Mouse (Mus musculus) midbrain, embryonic 10.5 days (tissue): ENCODE measurements around the gene Trim44. TPM values are rescaled to one million over a fixed set of nuclear protein-coding genes. Genes with fewer than 3 reads are reported as not detected.

Experiments used
- DNase-seq: peaks from one replicate; pipeline ENCODE4 v3.0.0-alpha.2; 2017; ENCODE audit warnings: low spot score
- H3K27ac ChIP-seq: fragments of 300-500 bp; sonication (generic); replicated peaks from 2 replicates; pipeline ENCODE4 v1.5.1; 2016; ENCODE audit warnings: mild to moderate bottlenecking
- H3K27me3 ChIP-seq: fragments of 300-500 bp; sonication (generic); 2 replicates; pipeline ENCODE4 v1.6.1; 2016; ENCODE audit warnings: low read depth, mild to moderate bottlenecking; ENCODE audit not compliant: poor library complexity, severe bottlenecking
- H3K36me3 ChIP-seq: fragments of 300-500 bp; sonication (generic); 2 replicates; pipeline ENCODE4 v1.6.1; 2016; ENCODE audit warnings: mild to moderate bottlenecking, moderate library complexity
- H3K4me1 ChIP-seq: fragments of 300-500 bp; sonication (generic); 2 replicates; pipeline ENCODE4 v1.6.1; 2016
- H3K4me3 ChIP-seq: fragments of 300-500 bp; sonication (generic); 2 replicates; pipeline ENCODE4 v1.5.1; 2016; ENCODE audit warnings: mild to moderate bottlenecking, moderate library complexity
- H3K9me3 ChIP-seq: fragments of 300-500 bp; sonication (generic); replicated peaks from 2 replicates; pipeline ENCODE4 v1.6.1; 2016; ENCODE audit warnings: mild to moderate bottlenecking
- WGBS: fragments of 180-500 bp; shearing (Covaris S2); methylation state at CpG from one replicate; pipeline ENCODE4 v1.1.7; 2016; 5-methylcytosine and 5-hydroxymethylcytosine counted together
- polyA plus RNA-seq: library from polyadenylated mRNA; unstranded; fragments of >200 nt; fragmentation: Nextera tagmentation; extraction: Ambion mirVana; gene quantifications from 2 replicates; pipeline ENCODE4 v1.2.1, GENCODE M21; 2016

Gene Trim44
- polyA plus RNA-seq, 1 experiment from 2014 or later: 22.2 TPM

DNA sequence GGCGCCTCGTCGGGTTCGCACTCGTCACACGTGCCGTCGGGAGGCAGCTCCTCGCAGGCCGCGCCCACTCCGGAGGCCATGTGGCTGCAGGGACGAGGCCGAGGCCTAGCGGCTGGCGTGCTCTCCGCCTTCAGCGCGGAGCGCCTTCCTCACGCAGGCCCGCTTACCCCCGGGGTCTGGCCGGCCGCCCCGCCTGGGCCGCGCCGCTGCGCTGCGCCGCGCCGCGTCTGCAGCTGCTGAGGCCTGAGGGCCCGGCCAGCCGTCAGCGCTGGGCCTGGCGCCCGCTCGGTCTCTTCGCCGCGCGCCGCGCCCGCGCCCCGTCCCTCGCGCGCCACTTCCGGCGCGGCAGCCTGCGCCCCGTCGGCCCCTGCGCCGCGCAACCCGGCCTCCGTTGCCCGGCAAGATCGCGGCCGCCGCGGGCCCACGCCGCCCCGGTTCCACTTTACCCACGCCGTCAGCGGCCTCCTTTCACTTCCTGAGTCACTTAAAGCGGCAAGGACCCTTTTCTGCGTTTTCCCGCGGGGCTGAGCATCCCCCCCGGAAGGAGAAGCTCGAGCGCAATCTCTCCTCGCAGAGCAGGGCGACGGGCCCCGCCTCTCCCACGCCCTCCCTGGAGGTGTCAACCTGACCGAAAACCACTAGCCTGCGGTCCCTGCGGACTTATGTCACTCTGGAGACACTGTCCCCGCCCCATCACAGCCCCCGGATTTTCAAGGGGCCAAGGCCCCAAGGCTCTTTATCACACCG, 6.8 kb downstream of the Trim44 start:
- Histone ChIP-seq H3K36me3 (peaks cover 17% of the 10 kb centered on the region; the same call in 1 of the 2 replicates), H3K27ac (peak overlapping the region; percentile 96), H3K27me3 (no peaks in the 10 kb centered on the region), H3K4me1 (peaks cover 23% of the 10 kb centered on the region), H3K9me3 (peaks cover 8% of the 10 kb centered on the region; the same call in 1 of the 2 replicates), H3K4me3 (peak overlapping the region; percentile 73)
- 1% methylated on average over 94 of the region's 94 CpGs for WGBS
- DNase-seq: peak; percentile 83

DNA sequence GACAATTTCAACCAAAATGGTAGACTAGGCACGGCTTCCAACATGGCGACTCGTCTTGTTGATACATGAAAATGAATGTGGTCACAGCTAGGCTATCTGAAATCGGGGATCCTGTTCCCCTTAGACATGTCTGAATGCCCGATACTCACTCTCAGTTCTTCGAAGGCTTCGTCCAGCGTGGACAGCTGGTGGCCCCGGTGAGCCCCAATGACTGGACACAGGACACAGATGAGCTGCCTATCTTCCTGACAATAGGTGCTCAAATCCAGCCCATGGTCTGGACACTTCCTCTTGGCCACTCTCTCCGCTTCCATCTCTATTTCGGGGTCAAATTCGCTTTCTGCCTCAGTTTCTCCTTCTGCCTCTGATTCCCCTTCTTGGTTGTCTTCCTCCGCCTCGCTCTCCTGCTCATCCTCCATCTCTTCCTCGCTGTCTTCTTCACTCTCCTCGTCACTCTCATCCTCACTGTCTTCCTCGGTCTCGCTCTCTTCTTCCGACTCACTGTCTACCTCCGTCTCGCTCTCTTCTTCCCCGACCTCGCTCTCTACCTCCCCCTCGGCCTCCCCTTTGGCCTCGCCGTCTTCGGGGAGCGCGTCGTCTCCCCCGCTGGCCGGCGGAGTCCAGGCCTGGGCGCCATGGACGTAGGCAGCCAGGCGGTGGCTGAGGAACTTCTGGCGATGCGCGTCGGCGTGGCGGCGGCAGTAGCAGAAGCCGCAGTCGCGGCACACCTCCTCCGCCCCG, 7.6 kb downstream of the Trim44 start:
- whole genome bisulfite sequencing: 41% methylated on average over 48 of the region's 48 CpGs
- peak overlapping the region; percentile 96 for H3K27ac ChIP-seq
- peaks cover 20% of the 10 kb centered on the region; the same call in 1 of the 2 replicates for H3K36me3 ChIP-seq
- peak overlapping the region; percentile 73 for H3K4me3 ChIP-seq
- DNase-seq: no peak
- no peaks in the 10 kb centered on the region for H3K27me3 ChIP-seq
- H3K9me3 ChIP-seq: peaks cover 8% of the 10 kb centered on the region; the same call in 1 of the 2 replicates
- peaks cover 23% of the 10 kb centered on the region for H3K4me1 ChIP-seq

DNA sequence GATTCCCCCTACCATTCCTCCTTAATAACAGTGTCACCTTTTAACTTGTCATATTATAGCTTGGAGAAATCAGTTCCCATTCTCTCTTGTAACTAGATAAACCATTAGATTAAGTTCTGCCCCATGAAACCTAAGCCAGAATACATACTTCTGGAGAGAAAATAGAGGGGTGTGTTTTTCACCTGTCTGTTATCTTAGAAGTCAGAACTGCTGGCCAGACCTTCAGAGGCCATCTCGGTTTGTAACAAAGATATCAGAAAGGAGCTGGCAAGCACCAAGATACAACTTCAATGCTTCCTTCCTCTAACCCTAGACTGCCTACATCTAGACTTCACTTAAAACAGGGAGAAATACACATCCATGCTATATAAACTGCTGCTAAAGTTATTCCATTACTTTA, 11.1 kb downstream of the Trim44 start:
- H3K36me3 ChIP-seq: peaks cover 36% of the 10 kb centered on the region
- no peaks in the 10 kb centered on the region for H3K27me3 ChIP-seq
- peaks cover 23% of the 10 kb centered on the region for H3K4me1 ChIP-seq
- peaks cover 21% of the 10 kb centered on the region for H3K9me3 ChIP-seq
- no peak for DNase-seq
- no peak overlapping the region for H3K27ac ChIP-seq
- H3K4me3 ChIP-seq: no peak overlapping the region
- WGBS: 89% methylated on average over 1 of the region's 1 CpGs

DNA sequence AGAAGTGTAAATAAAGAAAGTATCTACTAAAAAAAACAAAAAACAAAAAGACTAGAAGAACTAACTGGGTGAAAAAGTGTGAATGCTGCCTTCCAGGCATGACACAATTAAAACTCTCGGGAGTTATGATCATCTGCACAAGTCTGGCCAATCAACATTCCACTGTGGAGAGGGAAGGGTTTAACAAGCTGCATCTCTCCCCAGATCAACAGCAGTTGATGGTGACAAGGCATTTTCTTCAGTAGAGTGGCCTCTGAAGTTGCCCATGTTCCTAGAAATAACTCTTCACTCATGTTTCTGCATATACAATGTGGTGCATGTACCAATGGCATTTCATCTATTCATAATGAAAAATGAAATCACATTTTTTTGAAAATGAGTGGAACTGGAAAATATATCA, 14.2 kb downstream of the Trim44 start:
- no peaks in the 10 kb centered on the region for H3K27me3 ChIP-seq
- peaks cover 31% of the 10 kb centered on the region for H3K36me3 ChIP-seq
- no peak for DNase-seq
- H3K9me3 ChIP-seq: peaks cover 24% of the 10 kb centered on the region
- no peaks in the 10 kb centered on the region for H3K4me1 ChIP-seq
- H3K27ac ChIP-seq: no peak overlapping the region
- no peak overlapping the region for H3K4me3 ChIP-seq
- WGBS: 93% methylated on average over 1 of the region's 1 CpGs

DNA sequence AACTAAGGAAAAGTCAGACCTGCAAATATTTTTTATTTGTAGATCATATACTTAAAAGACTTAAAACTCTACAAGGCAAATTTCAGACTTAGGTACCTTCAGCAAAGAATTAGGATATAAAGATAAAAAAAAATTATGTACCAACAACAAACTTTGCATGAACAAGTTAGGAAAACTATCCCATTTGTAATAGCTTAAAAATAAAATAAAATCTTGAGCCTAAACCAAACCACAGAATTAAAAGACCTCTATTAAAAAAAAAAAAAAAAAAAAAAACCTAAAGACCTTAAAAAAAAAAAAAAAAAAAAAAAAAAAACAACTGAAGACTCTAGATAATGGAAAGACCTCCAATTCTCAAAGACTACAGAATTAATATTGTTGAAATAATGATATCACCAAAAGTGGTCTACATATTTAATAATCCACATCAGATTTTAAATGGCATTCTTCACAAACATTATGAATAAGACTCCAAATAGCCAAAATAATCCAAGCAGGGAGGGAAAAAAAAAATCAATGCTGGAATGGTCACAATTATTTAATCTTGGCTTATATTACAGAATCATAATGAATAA, 22.2 kb downstream of the Trim44 start:
- Histone ChIP-seq H3K27ac (no peak overlapping the region), H3K4me1 (peaks cover 18% of the 10 kb centered on the region), H3K4me3 (no peak overlapping the region), H3K27me3 (no peaks in the 10 kb centered on the region), H3K36me3 (peaks cover 9% of the 10 kb centered on the region), H3K9me3 (peaks cover 11% of the 10 kb centered on the region; the same call in 1 of the 2 replicates)
- no peak for DNase-seq

DNA sequence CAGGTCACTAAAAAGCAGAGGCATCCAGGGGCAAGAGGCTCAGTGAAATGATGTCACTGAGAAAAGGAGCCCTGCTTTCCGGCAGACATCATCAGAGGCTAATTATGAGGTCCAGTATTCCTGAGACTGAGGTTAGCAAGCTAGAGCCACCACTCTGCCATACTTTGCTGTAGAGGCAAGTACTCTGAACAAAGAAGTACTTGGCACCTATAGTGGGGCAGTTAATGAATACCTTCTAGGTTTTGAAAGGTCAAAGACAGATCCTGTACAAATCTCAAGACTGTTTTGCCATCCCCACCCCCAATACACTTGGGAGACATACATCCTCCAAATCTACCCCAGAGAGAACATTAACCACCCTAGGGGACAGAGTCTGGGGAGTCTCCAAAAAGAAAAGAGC, 23.1 kb downstream of the Trim44 start:
- peaks cover 11% of the 10 kb centered on the region for H3K36me3 ChIP-seq
- 0 out of 2 replicates have a peak overlapping the region, but pooled peaks have one; percentile 28 for H3K27ac ChIP-seq
- H3K4me1 ChIP-seq: peaks cover 18% of the 10 kb centered on the region
- DNase-seq: no peak
- H3K4me3 ChIP-seq: no peak overlapping the region
- peaks cover 11% of the 10 kb centered on the region; the same call in 1 of the 2 replicates for H3K9me3 ChIP-seq
- H3K27me3 ChIP-seq: no peaks in the 10 kb centered on the region
- 74% methylated on average over 1 of the region's 1 CpGs for WGBS

DNA sequence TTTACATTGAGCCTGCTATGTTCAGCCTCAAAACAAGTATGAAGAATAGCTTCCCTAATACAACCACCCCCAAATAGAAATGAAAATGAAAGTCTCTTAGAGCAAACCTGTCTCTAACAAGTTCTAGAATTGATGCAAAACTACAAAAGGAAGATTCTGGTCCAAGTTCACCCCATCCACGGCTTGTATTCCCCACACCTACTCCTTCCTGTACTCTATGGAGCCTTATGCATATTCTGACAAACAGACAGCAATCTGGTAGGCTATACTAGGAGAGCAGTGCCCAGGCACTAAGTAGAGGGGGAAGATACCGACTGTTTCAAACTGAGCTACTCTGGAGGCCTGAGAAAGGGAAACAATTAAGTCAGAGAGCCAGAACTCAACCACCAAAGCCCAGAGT, 23.6 kb downstream of the Trim44 start:
- Histone ChIP-seq H3K9me3 (peaks cover 11% of the 10 kb centered on the region; the same call in 1 of the 2 replicates), H3K4me3 (no peak overlapping the region), H3K4me1 (peaks cover 18% of the 10 kb centered on the region), H3K27me3 (no peaks in the 10 kb centered on the region), H3K36me3 (peaks cover 14% of the 10 kb centered on the region), H3K27ac (0 out of 2 replicates have a peak overlapping the region, but pooled peaks have one; percentile 28)
- 59% methylated on average over 2 of the region's 2 CpGs for WGBS
- DNase-seq: no peak

DNA sequence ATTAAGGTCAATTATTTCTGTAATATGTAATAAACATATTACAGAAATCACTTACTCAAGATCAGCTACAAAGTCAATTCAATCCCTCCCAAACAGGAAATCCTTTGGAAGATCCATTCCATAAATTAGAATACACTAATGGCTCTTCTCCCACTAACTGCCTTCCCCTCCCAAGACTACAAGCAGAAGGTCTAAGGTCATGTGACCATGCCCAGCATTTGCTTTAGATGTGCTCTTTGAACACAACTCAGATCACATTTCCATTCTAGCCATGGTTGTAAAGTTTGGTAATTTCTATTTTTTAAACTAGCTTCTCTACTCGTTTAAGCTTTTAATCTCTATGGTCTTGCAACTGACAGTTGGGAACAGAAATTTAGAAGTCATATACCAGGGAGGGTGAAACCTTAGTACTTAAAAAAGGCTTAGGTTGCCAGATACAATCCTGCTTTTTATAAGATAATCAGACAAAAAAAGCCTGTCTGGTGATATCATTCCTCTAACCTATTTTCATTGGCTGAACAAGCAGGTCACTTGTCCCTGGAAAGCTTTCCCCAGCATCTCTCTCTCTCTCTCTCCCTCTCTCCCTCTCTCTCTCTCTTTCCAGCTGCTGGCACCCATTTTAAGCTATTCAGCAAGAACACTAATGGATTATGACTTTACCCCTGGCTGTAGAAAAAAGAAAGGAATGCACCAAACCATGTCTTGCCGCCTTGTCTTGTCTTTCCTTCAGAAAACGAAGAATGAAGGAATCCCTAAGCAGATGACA, 24.4 kb downstream of the Trim44 start:
- DNase-seq: no peak
- peaks cover 14% of the 10 kb centered on the region for H3K36me3 ChIP-seq
- no peaks in the 10 kb centered on the region for H3K27me3 ChIP-seq
- H3K4me1 ChIP-seq: peaks cover 18% of the 10 kb centered on the region
- peaks cover 3% of the 10 kb centered on the region; the same call in 1 of the 2 replicates for H3K9me3 ChIP-seq
- WGBS: 56% methylated on average over 3 of the region's 3 CpGs
- H3K27ac ChIP-seq: 0 out of 2 replicates have a peak overlapping the region, but pooled peaks have one; percentile 28
- no peak overlapping the region for H3K4me3 ChIP-seq

DNA sequence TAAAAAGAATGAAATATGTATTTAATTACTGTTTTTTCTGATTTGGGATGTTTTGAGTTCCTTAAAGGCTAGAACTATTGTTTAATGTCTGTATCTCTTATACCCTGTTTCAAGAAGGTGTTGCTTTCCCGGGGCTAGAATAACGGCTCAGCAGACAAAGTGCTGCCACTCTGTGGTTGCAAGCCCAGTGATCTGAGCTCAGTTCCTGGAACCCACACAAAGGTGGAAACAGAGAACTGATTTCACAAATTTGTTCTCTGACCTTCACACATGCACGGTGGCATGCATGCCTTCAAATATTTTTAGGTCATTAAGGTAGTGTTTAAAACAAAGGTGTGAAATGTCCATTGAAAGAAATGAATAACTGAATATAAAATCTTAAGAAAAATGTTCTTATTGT, 25.1 kb downstream of the Trim44 start:
- peaks cover 13% of the 10 kb centered on the region for H3K36me3 ChIP-seq
- 81% methylated on average over 3 of the region's 3 CpGs for WGBS
- H3K4me3 ChIP-seq: no peak overlapping the region
- H3K27me3 ChIP-seq: no peaks in the 10 kb centered on the region
- no peak overlapping the region for H3K27ac ChIP-seq
- H3K9me3 ChIP-seq: no peaks in the 10 kb centered on the region
- peaks cover 18% of the 10 kb centered on the region for H3K4me1 ChIP-seq
- no peak for DNase-seq

DNA sequence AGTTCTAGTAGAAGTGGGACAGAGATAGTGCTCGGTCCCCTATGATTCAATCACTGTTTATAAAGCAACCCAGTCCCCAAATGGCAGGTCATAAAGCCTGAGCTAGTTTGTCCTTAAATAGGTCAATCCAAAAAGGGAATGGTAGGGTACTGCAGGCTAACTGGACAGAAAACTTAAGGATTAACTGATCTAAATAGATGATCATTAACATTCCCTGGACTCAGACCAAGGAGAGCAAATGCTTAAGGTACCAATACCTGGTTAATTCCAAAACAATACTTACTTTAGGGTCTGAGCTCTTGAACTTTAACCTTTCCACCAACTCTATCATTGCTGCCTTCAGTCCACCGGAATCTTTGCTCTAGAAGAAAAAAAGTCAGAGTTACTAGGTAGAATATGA, 27.0 kb downstream of the Trim44 start:
- H3K9me3 ChIP-seq: no peaks in the 10 kb centered on the region; the same call in 1 of the 2 replicates
- WGBS: 94% methylated on average over 2 of the region's 2 CpGs

DNA sequence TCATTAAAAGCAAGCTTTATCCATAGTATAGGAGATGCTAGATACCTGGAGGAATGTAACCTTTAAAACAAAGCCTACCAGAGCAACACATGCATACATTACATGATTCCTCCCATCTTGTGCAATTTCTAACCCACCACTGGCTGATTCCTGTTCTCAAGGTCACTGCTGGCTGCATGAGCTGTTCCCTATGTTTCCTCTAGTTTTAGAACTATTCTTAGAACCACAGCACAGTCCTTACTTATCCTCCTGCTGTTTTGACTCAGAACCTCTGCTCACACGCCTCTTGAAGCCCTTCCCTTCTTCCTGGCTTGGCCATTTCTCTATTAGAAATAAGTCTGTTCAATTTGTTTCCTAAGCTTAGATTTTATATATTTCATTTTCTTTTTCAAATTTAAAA, 28.7 kb downstream of the Trim44 start:
- Histone ChIP-seq H3K27me3 (no peaks in the 10 kb centered on the region), H3K4me1 (peaks cover 10% of the 10 kb centered on the region), H3K36me3 (peaks cover 21% of the 10 kb centered on the region), H3K4me3 (no peak overlapping the region), H3K9me3 (no peaks in the 10 kb centered on the region; the same call in 1 of the 2 replicates), H3K27ac (no peak overlapping the region)
- WGBS: 79% methylated on average over 1 of the region's 1 CpGs
- DNase-seq: no peak

More for the DNA sequence above, 27.0 kb downstream of the Trim44 start:
- no peak overlapping the region for H3K4me3 ChIP-seq
- DNase-seq: no peak
- H3K27ac ChIP-seq: no peak overlapping the region
- peaks cover 21% of the 10 kb centered on the region for H3K36me3 ChIP-seq
- peaks cover 18% of the 10 kb centered on the region for H3K4me1 ChIP-seq
- H3K27me3 ChIP-seq: no peaks in the 10 kb centered on the region

DNA sequence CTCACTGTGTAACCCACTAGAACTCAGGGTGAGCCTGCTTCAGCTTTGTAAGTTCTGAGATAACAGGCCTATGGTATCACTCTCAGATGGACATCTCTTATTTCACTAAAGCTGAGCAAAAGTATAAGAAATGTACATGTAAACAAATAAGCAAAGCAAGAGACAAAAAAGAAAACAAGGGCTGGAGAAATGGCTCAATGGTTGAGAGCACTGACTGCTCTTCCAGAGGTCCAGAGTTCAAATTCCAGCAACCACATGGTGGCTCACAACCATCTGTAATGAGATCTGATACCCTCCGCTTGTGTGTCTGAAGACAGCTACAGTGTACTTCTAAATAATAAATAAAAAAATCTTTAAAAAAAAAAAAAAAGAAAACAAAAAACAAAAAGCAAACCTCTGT, 29.2 kb downstream of the Trim44 start:
- no peak overlapping the region for H3K4me3 ChIP-seq
- H3K27ac ChIP-seq: no peak overlapping the region
- no peaks in the 10 kb centered on the region for H3K27me3 ChIP-seq
- H3K36me3 ChIP-seq: peaks cover 21% of the 10 kb centered on the region
- no peak for DNase-seq
- 94% methylated on average over 1 of the region's 1 CpGs for WGBS
- H3K9me3 ChIP-seq: no peaks in the 10 kb centered on the region; the same call in 1 of the 2 replicates
- H3K4me1 ChIP-seq: peaks cover 4% of the 10 kb centered on the region
